Mouse (Mus musculus) c-Kit-negative CD71-positive TER-119-positive erythroid progenitor cells, embryonic 14.5 days (primary cell): Measurements from ENCODE around the gene Kansl1.

Experiments used
- DNase-seq: peaks from one replicate; pipeline ENCODE4 v3.0.0-alpha.2; 2013; ENCODE audit warnings: low read depth, low spot score

Gene Kansl1

GRCm38 (mm10) chr11:104309377-104310225 lies 159.1 kb downstream of the Kansl1 start:
- no peak for DNase-seq

- no peak for DNase-seq
Measured at GRCm38 (mm10) chr11:104307136-104307535, 161.5 kb downstream of the Kansl1 start.

- DNase-seq: no peak
Measured at GRCm38 (mm10) chr11:104306483-104306882, 162.2 kb downstream of the Kansl1 start.

GRCm38 (mm10) chr11:104305711-104306110 lies 162.9 kb downstream of the Kansl1 start:
- DNase-seq: no peak

- no peak for DNase-seq
Measured at GRCm38 (mm10) chr11:104303088-104303960, 165.3 kb downstream of the Kansl1 start.

- DNase-seq: no peak
Measured at GRCm38 (mm10) chr11:104302628-104303027, 166.0 kb downstream of the Kansl1 start.

- DNase-seq: no peak
Measured at GRCm38 (mm10) chr11:104297671-104298070, 171.0 kb downstream of the Kansl1 start.

- no peak for DNase-seq
Measured at GRCm38 (mm10) chr11:104295656-104296055, 173.0 kb downstream of the Kansl1 start.

GRCm38 (mm10) chr11:104295145-104295544 lies 173.5 kb downstream of the Kansl1 start:
- DNase-seq: no peak

GRCm38 (mm10) chr11:104293241-104293640 lies 175.4 kb downstream of the Kansl1 start:
- peak; percentile 49 for DNase-seq

- DNase-seq: no peak
Measured at GRCm38 (mm10) chr11:104292443-104293220, 176.0 kb downstream of the Kansl1 start.

GRCm38 (mm10) chr11:104289199-104290031 lies 179.2 kb downstream of the Kansl1 start:
- no peak for DNase-seq

GRCm38 (mm10) chr11:104288835-104289198 lies 179.8 kb downstream of the Kansl1 start:
- DNase-seq: no peak

GRCm38 (mm10) chr11:104287113-104287512 lies 181.5 kb downstream of the Kansl1 start:
- no peak for DNase-seq
